Mouse (Mus musculus) stomach, adult 2 months (tissue): ENCODE data around the gene Prol1. TPM values are rescaled to one million over a fixed set of nuclear protein-coding genes. Genes with fewer than 3 reads are reported as not detected.

Experiments used
- polyA plus RNA-seq: library from polyadenylated mRNA; depleted of rRNA; stranded (reverse); fragments of >200 nt; gene quantifications from 2 replicates; pipeline ENCODE4 v1.2.3, GENCODE M21; 2012; rRNA removed

The Prol1 gene
- not detected in 2 replicates for polyA plus RNA-seq

DNA sequence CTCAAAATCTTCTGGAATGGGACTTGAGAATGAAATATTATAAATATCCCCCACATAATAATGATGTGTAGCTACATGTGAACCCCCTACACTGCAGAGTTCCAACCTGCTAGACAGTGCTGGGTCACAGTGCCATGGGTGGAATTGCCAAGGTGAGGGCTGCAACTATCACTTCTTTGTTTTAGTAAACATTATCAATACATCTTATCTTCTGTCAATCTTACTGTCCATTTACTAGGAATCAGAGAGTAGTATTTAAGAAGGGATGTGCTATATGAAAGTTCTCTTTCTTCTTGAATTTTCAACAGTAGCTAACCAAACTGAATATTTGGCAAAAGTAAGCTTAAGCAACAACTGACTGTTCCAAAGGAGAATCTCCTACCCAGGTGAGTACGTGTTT is at the start of gene Prol1:
Gene Prol1 (plus strand): TSS at position 301 of the 400 bp plus-strand sequence.

GRCm38 (mm10) chr5:88268619-88269018 is 48.5 kb upstream of the Prol1 start, which contains the start of gene Gm7714:
Gm7714 (plus strand) TSS chr5:88268919.

GRCm38 (mm10) chr5:88375808-88376207 is 58.7 kb downstream of the Prol1 start, which contains the start of gene Amtn:
Amtn (plus strand) TSS chr5:88376108.

Other genes starting within 250 kb of the Prol1 start
- not detected in 2 replicates for gene Smr2, start 230.8 kb upstream of the Prol1 start, polyA plus RNA-seq
- gene Gm11116, start 205.8 kb upstream of the Prol1 start, polyA plus RNA-seq: not detected in 2 replicates
- not detected in 2 replicates for gene Gm11115, start 163.2 kb upstream of the Prol1 start, polyA plus RNA-seq
- not detected in 2 replicates for gene Gm7714, start 48.4 kb upstream of the Prol1 start, polyA plus RNA-seq
- not detected in 2 replicates for gene Amtn, start 58.8 kb downstream of the Prol1 start, polyA plus RNA-seq
- gene Ambn, start 138.7 kb downstream of the Prol1 start, polyA plus RNA-seq: not detected in 2 replicates
- not detected in 2 replicates for gene Enam, start 170.7 kb downstream of the Prol1 start, polyA plus RNA-seq
- 1.3 and 2.0 TPM in 2 replicates for gene Jchain, start 210.6 kb downstream of the Prol1 start, polyA plus RNA-seq
- 1.8 and 2.5 TPM in 2 replicates for gene Utp3, start 237.2 kb downstream of the Prol1 start, polyA plus RNA-seq
- 2.4 and 3.4 TPM in 2 replicates for gene Rufy3, start 247.7 kb downstream of the Prol1 start, polyA plus RNA-seq